Mouse (Mus musculus) testis, adult 2 months (tissue): ENCODE measurements around the gene Cacnb2. TPM values are rescaled to one million over a fixed set of nuclear protein-coding genes. Genes with fewer than 3 reads are reported as not detected.

Source experiments
- H3K27ac ChIP-seq: fragments of 200-500 bp; 2 replicates; pipeline ENCODE4 v1.5.1; 2012; ENCODE audit warnings: low read depth, low read length; ENCODE audit not compliant: control insufficient read depth, insufficient read depth
- H3K27me3 ChIP-seq: fragments of 200-500 bp; 2 replicates; pipeline ENCODE4 v1.6.1; 2012; ENCODE audit warnings: mild to moderate bottlenecking, low read length, moderate library complexity; ENCODE audit not compliant: control insufficient read depth, insufficient read depth
- H3K36me3 ChIP-seq: fragments of 200-500 bp; 2 replicates; pipeline ENCODE4 v1.6.1; 2012; ENCODE audit warnings: mild to moderate bottlenecking, low read length; ENCODE audit not compliant: control insufficient read depth, insufficient read depth
- H3K4me1 ChIP-seq: fragments of 200-500 bp; 2 replicates; pipeline ENCODE4 v1.6.1; 2012; ENCODE audit warnings: low read length; ENCODE audit not compliant: control insufficient read depth, insufficient read depth
- H3K4me3 ChIP-seq: fragments of 200-500 bp; 2 replicates; pipeline ENCODE4 v1.5.1; 2012; ENCODE audit warnings: low read depth, mild to moderate bottlenecking, low read length, moderate library complexity, mixed read lengths; ENCODE audit not compliant: control insufficient read depth
- CTCF ChIP-seq: fragments of 200-500 bp; IDR thresholded peaks from 2 replicates; pipeline ENCODE4 v1.5.1; 2012; ENCODE audit warnings: low read depth, mild to moderate bottlenecking, inconsistent platforms, low read length, moderate library complexity; ENCODE audit not compliant: control insufficient read depth, insufficient read depth, insufficient replicate concordance
- POLR2A ChIP-seq: fragments of 200-500 bp; IDR thresholded peaks from 2 replicates; pipeline ENCODE4 v1.6.1; 2012; ENCODE audit warnings: low read depth, mild to moderate bottlenecking, inconsistent platforms, low read length, moderate library complexity; ENCODE audit not compliant: control insufficient read depth
- polyA plus RNA-seq: library from polyadenylated mRNA; depleted of rRNA; stranded (reverse); fragments of >200 nt; gene quantifications from 2 replicates; pipeline ENCODE4 v1.2.3, GENCODE M21; 2012

The Cacnb2 gene
- polyA plus RNA-seq, 1 experiment: 0.52 TPM

GRCm38 (mm10) chr2:14862981-14863380 is 260.1 kb downstream of the Cacnb2 start:
- no peaks in the 10 kb centered on the region for H3K4me1 ChIP-seq
- H3K27me3 ChIP-seq: no peaks in the 10 kb centered on the region
- H3K36me3 ChIP-seq: no peaks in the 10 kb centered on the region
- no peak overlapping the region for H3K27ac ChIP-seq
- H3K4me3 ChIP-seq: no peak overlapping the region
- TF ChIP-seq CTCF (no peak), POLR2A (no peak)

DNA sequence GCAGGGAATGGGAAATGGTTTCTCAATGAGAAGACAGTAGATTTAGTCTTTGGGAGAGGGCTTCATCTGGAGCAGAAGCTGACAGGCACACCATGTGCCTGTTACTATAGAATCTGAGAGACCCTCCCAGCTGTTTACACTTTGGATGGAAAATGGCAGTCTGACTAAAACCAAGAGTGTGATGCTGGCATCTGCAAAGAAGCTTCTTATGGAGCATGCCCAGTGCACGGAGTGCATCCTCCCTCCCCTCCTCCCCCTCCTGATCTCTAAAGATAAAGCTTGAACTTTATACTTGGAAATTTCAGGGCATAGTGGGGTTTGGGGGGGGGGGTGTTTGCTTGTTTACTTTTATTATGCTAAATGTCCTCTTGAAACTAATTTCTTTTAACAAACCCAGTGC is 270.2 kb downstream of the Cacnb2 start:
- Histone ChIP-seq H3K4me3 (no peak overlapping the region), H3K27ac (no peak overlapping the region), H3K27me3 (no peaks in the 10 kb centered on the region), H3K4me1 (peaks cover 3% of the 10 kb centered on the region), H3K36me3 (no peaks in the 10 kb centered on the region)
- no peak for TF ChIP-seq CTCF
- no peak for TF ChIP-seq POLR2A

GRCm38 (mm10) chr2:14873701-14874181 is 270.9 kb downstream of the Cacnb2 start:
- TF ChIP-seq POLR2A: no peak
- no peak for TF ChIP-seq CTCF
- Histone ChIP-seq H3K27ac (no peak overlapping the region), H3K4me1 (peaks cover 3% of the 10 kb centered on the region), H3K4me3 (peak overlapping the region; percentile 52), H3K27me3 (no peaks in the 10 kb centered on the region), H3K36me3 (no peaks in the 10 kb centered on the region)

DNA sequence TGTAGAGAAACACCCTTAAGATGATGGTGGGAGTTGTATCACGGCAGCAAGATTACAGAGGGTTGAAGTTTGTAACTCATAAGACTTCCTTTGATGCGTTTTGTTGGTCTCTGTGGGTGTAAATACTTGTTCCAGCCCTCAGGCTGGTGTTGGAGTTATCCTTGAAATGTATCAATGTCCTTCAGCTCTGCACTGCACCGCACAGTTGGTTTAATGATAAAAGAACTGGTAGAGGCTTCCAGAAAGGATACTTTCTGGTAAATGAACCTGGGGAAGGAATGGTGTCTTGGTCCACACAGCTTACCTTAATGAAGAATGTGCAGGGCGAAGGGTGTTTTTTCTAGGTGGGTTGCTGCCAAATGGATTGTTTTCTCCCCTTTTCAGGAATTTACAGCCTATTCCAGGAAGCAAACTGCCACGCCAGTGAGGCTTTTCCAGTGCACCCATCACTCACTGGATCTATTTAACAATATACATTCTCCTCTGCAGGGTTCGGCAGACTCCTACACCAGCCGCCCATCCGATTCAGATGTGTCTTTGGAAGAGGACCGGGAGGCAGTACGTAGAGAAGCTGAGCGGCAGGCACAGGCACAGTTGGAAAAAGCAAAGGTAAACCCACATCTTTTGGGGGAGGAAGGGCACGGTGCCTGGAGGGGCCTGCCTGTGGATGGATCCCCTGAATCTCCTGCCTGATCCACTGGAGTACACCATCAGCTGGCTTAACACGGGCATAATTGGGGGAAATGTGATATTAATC is 271.6 kb downstream of the Cacnb2 start:
- peak overlapping the region; percentile 11; the same call in 1 of the 2 replicates for H3K27ac ChIP-seq

DNA sequence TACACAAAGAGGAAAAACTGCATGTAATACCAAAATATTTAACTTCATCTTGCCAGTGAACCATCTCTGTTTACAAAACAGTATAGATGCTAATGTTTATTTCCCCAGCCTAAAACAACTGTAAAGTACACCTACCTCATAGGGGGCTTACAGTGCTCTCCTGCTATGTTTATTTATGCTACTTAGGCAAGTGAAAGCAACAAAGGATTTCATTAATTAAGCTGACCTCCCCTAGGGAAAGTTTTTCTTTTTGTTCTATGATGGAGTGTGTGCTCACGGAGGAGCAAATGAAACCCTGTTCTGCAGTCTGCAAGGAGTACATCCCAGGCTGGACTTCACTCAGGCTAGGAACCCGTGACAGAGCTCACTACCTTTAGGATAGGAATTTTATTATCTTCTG is 272.2 kb downstream of the Cacnb2 start:
- TF ChIP-seq POLR2A (no peak), CTCF (no peak)
- Histone ChIP-seq H3K4me1 (peaks cover 3% of the 10 kb centered on the region), H3K4me3 (no peak overlapping the region), H3K27me3 (no peaks in the 10 kb centered on the region), H3K36me3 (no peaks in the 10 kb centered on the region), H3K27ac (no peak overlapping the region)

More for the DNA sequence above, 271.6 kb downstream of the Cacnb2 start:
- TF ChIP-seq CTCF (no peak), POLR2A (no peak)
- no peaks in the 10 kb centered on the region for H3K27me3 ChIP-seq
- H3K4me1 ChIP-seq: peaks cover 3% of the 10 kb centered on the region
- H3K36me3 ChIP-seq: no peaks in the 10 kb centered on the region
- H3K4me3 ChIP-seq: peak overlapping the region; percentile 52

DNA sequence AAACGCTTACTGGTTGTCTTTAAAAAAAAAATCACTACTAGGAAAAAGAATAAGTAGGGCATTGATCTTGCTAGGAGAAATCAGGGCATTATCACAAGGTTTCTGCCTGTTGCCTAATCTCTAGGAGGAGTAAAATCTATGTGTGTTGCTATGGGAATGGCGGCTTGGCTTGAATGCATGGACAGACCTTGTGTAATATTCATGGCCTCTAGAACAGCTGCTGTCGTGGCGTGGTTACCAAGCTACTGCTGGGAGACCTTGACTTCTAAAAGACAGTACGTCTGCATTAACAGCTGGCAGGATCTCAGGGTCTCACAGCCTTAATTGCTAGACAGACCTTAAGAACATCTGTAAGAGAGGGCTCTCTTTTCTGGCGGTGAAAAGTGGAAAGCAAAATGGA is 272.7 kb downstream of the Cacnb2 start:
- H3K27ac ChIP-seq: no peak overlapping the region
- H3K36me3 ChIP-seq: no peaks in the 10 kb centered on the region
- H3K27me3 ChIP-seq: no peaks in the 10 kb centered on the region
- H3K4me1 ChIP-seq: peaks cover 3% of the 10 kb centered on the region
- no peak overlapping the region for H3K4me3 ChIP-seq
- TF ChIP-seq POLR2A (no peak), CTCF (no peak)

GRCm38 (mm10) chr2:14878953-14879352 is 276.1 kb downstream of the Cacnb2 start:
- no peak for TF ChIP-seq POLR2A
- TF ChIP-seq CTCF: no peak

More at GRCm38 (mm10) chr2:14878953-14879352, 276.1 kb downstream of the Cacnb2 start:
- Histone ChIP-seq H3K4me3 (no peak overlapping the region), H3K36me3 (no peaks in the 10 kb centered on the region), H3K27me3 (no peaks in the 10 kb centered on the region), H3K4me1 (peaks cover 3% of the 10 kb centered on the region), H3K27ac (no peak overlapping the region)
